Mouse (Mus musculus): ENCODE measurements around the gene Fignl1. TPM values are rescaled to one million over a fixed set of nuclear protein-coding genes. Genes with fewer than 3 reads are reported as not detected.

Gene Fignl1
- total and polyA plus RNA-seq, 3 experiments: 0.21 to 1.2 (median 0.30) TPM

DNA sequence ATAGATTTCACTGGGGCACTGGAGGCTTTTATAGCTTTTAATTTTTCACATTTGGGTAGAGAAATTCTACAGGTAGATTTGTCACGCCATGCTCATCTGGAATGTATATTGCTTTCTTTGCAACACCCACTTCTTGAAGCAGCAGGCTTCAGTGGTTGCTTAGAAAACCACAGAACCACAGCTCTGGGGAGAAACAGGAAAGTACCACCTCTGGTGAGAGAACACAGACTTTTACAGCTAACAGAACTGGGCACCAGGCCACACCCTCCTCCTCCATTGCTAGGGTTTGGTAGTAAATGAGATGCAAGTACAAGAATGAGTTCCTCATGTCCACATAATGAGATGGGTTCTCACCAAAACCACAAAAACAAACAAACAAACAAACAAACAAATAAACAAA is 42.7 kb downstream of the Fignl1 start:
- DNase-seq: peak in 1 of 2 experiments; percentile 41

GRCm38 (mm10) chr11:11765414-11765813 is 43.3 kb downstream of the Fignl1 start:
- H3K4me3 ChIP-seq: no peak overlapping the region
- no peaks in the 10 kb centered on the region for H3K79me2 ChIP-seq (replicated peaks; ENCODE audit: control insufficient read depth, insufficient read depth, low read length)
- no peak for DNase-seq
- H3K27ac ChIP-seq: no peak overlapping the region
- no peaks in the 10 kb centered on the region for H3K4me1 ChIP-seq (ENCODE audit: control insufficient read depth, insufficient read depth, low read length)
- no peaks in the 10 kb centered on the region for H3K36me3 ChIP-seq (ENCODE audit: control insufficient read depth, insufficient read depth, low read length)
- no peaks in the 10 kb centered on the region for H3K27me3 ChIP-seq (ENCODE audit: control insufficient read depth, insufficient read depth, low read length)
- H3K9ac ChIP-seq (ENCODE audit: low read depth, low read length): no peak overlapping the region
- intact Hi-C loops (cut with DNase I): no loop called here
- TF ChIP-seq EP300 (IDR thresholded peaks at IDR 0.05; ENCODE audit: insufficient read depth, low read depth, low read length): no peak
- no peak for TF ChIP-seq CTCF (IDR thresholded peaks at IDR 0.05)
- no peak for TF ChIP-seq POLR2A (IDR thresholded peaks at IDR 0.05; ENCODE audit: insufficient read depth, low read depth, low read length)
- 72% methylated on average over 1 of the region's 1 CpGs for WGBS

More for the DNA sequence above, 42.7 kb downstream of the Fignl1 start:
- no peaks in the 10 kb centered on the region for H3K27me3 ChIP-seq (ENCODE audit: control insufficient read depth, insufficient read depth, low read length)
- no peak for TF ChIP-seq CTCF (IDR thresholded peaks at IDR 0.05)
- no peak overlapping the region for H3K9ac ChIP-seq (ENCODE audit: low read depth, low read length)
- no peak overlapping the region for H3K4me3 ChIP-seq
- no peaks in the 10 kb centered on the region for H3K36me3 ChIP-seq (ENCODE audit: control insufficient read depth, insufficient read depth, low read length)
- no peaks in the 10 kb centered on the region for H3K4me1 ChIP-seq (ENCODE audit: control insufficient read depth, insufficient read depth, low read length)
- intact Hi-C loops (cut with DNase I): no loop called here
- no peaks in the 10 kb centered on the region for H3K79me2 ChIP-seq (replicated peaks; ENCODE audit: control insufficient read depth, insufficient read depth, low read length)
- H3K27ac ChIP-seq: no peak overlapping the region
- WGBS: 67% methylated on average over 1 of the region's 1 CpGs

GRCm38 (mm10) chr11:11763211-11763666 is 45.5 kb downstream of the Fignl1 start:
- 48% methylated on average over 4 of the region's 4 CpGs for WGBS
- no peak overlapping the region for H3K9ac ChIP-seq (ENCODE audit: low read depth, low read length)
- H3K4me1 ChIP-seq (ENCODE audit: control insufficient read depth, insufficient read depth, low read length): no peaks in the 10 kb centered on the region
- intact Hi-C loops (cut with DNase I): no loop called here
- no peak overlapping the region for H3K27ac ChIP-seq
- TF ChIP-seq POLR2A (IDR thresholded peaks at IDR 0.05; ENCODE audit: insufficient read depth, low read depth, low read length) (no peak), CTCF (IDR thresholded peaks at IDR 0.05) (no peak), EP300 (IDR thresholded peaks at IDR 0.05; ENCODE audit: insufficient read depth, low read depth, low read length) (no peak)
- H3K27me3 ChIP-seq (ENCODE audit: control insufficient read depth, insufficient read depth, low read length): no peaks in the 10 kb centered on the region
- DNase-seq: peak in 1 of 2 experiments; percentile 34
- no peaks in the 10 kb centered on the region for H3K79me2 ChIP-seq (replicated peaks; ENCODE audit: control insufficient read depth, insufficient read depth, low read length)
- H3K36me3 ChIP-seq (ENCODE audit: control insufficient read depth, insufficient read depth, low read length): no peaks in the 10 kb centered on the region
- no peak overlapping the region for H3K4me3 ChIP-seq

DNA sequence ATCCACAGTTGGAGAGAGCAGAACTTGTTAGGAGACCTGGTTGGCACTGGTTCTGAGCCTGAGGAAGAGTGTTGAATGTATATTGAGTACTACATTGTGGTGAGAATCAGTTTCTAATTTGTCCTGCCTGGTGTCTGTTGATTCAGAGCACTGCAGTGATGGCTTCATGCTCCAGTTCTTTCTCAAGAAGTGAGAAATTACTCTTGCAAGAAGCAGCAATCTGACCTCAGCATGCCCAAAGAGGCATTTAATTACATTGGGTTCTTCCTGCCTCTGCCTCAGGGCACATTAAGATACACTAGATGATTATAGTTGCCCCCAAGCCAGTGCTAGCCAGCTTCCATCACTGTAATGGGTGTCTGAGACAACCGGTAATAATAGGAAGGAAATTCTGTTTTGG is 49.9 kb downstream of the Fignl1 start:
- no peaks in the 10 kb centered on the region for H3K27me3 ChIP-seq (ENCODE audit: control insufficient read depth, insufficient read depth, low read length)
- DNase-seq: no peak
- TF ChIP-seq POLR2A (IDR thresholded peaks at IDR 0.05; ENCODE audit: insufficient read depth, low read depth, low read length) (no peak), EP300 (IDR thresholded peaks at IDR 0.05; ENCODE audit: insufficient read depth, low read depth, low read length) (no peak), CTCF (IDR thresholded peaks at IDR 0.05) (no peak)
- WGBS: 91% methylated on average over 1 of the region's 1 CpGs
- intact Hi-C loops (cut with DNase I): no loop called here
- no peak overlapping the region for H3K9ac ChIP-seq (ENCODE audit: low read depth, low read length)
- H3K27ac ChIP-seq: no peak overlapping the region
- no peaks in the 10 kb centered on the region for H3K79me2 ChIP-seq (replicated peaks; ENCODE audit: control insufficient read depth, insufficient read depth, low read length)
- no peak overlapping the region for H3K4me3 ChIP-seq
- no peaks in the 10 kb centered on the region for H3K4me1 ChIP-seq (ENCODE audit: control insufficient read depth, insufficient read depth, low read length)
- H3K36me3 ChIP-seq (ENCODE audit: control insufficient read depth, insufficient read depth, low read length): no peaks in the 10 kb centered on the region

DNA sequence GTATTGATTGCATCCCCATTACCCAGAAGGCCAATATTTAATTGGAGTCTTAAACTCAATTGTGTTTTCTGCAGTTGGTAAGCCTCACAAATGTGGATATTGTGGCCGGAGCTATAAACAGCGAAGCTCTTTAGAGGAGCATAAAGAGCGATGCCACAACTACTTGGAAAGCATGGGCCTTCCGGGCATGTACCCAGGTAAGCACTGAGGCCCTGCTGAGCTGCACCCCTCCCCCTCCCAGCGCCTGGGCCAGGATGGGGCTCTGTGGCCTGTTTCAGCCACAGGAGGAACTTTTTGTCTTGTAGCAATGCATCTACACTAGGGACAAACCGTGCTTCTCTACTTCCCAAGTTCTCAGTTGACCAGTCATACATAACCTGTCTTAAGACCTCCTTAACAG is 50.6 kb downstream of the Fignl1 start:
- Histone ChIP-seq H3K27me3 (ENCODE audit: control insufficient read depth, insufficient read depth, low read length) (no peaks in the 10 kb centered on the region), H3K36me3 (ENCODE audit: control insufficient read depth, insufficient read depth, low read length) (no peaks in the 10 kb centered on the region), H3K4me3 (no peak overlapping the region), H3K9ac (ENCODE audit: low read depth, low read length) (no peak overlapping the region), H3K4me1 (ENCODE audit: control insufficient read depth, insufficient read depth, low read length) (no peaks in the 10 kb centered on the region), H3K27ac (no peak overlapping the region), H3K79me2 (replicated peaks; ENCODE audit: control insufficient read depth, insufficient read depth, low read length) (no peaks in the 10 kb centered on the region)
- 71% methylated on average over 6 of the region's 6 CpGs for WGBS
- intact Hi-C loops (cut with DNase I): no loop called here
- no peak for DNase-seq
- no peak for TF ChIP-seq CTCF (IDR thresholded peaks at IDR 0.05)
- TF ChIP-seq EP300 (IDR thresholded peaks at IDR 0.05; ENCODE audit: insufficient read depth, low read depth, low read length): no peak
- no peak for TF ChIP-seq POLR2A (IDR thresholded peaks at IDR 0.05; ENCODE audit: insufficient read depth, low read depth, low read length)

DNA sequence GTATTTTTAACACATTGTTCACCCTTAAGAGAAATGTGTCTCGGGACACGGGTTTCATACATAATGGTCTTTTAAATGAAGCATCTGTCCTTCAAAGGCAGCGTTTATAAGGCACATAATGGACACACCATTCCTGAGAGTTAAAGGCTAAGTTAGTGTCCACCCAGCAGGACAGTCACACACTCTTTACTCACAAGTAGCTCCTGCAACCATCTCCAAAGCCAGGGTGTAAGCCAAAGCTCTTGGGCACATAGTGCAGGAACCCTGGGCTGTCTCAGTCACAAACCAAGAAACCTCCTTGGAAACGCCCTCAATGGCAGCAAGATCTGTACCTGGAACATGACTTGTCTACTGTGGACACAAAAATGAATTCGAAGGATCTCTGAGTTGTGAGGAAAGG is 55.9 kb downstream of the Fignl1 start:
- no peak overlapping the region for H3K4me3 ChIP-seq
- no peak for DNase-seq
- no peak overlapping the region for H3K9ac ChIP-seq (ENCODE audit: low read depth, low read length)
- H3K27me3 ChIP-seq (ENCODE audit: control insufficient read depth, insufficient read depth, low read length): no peaks in the 10 kb centered on the region
- WGBS: 72% methylated on average over 5 of the region's 5 CpGs
- no peaks in the 10 kb centered on the region for H3K79me2 ChIP-seq (replicated peaks; ENCODE audit: control insufficient read depth, insufficient read depth, low read length)
- no peak overlapping the region for H3K27ac ChIP-seq
- H3K4me1 ChIP-seq (ENCODE audit: control insufficient read depth, insufficient read depth, low read length): no peaks in the 10 kb centered on the region
- TF ChIP-seq CTCF (IDR thresholded peaks at IDR 0.05) (no peak), EP300 (IDR thresholded peaks at IDR 0.05; ENCODE audit: insufficient read depth, low read depth, low read length) (no peak), POLR2A (IDR thresholded peaks at IDR 0.05; ENCODE audit: insufficient read depth, low read depth, low read length) (no peak)
- intact Hi-C loops (cut with DNase I): no loop called here
- no peaks in the 10 kb centered on the region for H3K36me3 ChIP-seq (ENCODE audit: control insufficient read depth, insufficient read depth, low read length)
